Mouse (Mus musculus): Measurements from ENCODE around the gene Slc15a1. TPM values are rescaled to one million over a fixed set of nuclear protein-coding genes. Genes with fewer than 3 reads are reported as not detected.

The Slc15a1 gene
- total and polyA plus RNA-seq, 3 experiments: not detected

DNA sequence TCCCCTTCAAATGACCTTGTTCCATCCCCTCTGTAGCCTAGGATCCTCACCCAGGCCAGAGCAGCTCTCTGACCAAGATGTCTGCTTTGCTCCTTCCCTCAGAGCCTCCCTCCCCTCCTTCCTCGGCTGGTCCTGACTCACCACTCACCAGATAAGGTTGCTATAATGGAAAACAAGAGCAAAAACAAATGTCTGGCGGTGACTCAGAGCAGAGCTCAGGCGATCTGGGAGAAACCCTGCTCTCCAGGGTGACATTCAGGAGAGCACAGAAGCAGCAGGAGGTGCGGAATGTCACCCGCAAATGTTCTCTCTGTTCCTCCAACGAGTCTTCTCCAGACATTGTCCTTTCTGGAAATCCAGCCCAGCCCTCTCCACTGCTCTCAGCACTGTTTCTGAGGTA lies 69.3 kb downstream of the Slc15a1 start:
- WGBS: 21% methylated on average over 6 of the region's 6 CpGs
- Histone ChIP-seq H3K9ac (ENCODE audit: low read depth, low read length) (no peak overlapping the region), H3K4me3 (no peak overlapping the region), H3K79me2 (replicated peaks; ENCODE audit: control insufficient read depth, insufficient read depth, low read length) (no peaks in the 10 kb centered on the region), H3K4me1 (ENCODE audit: control insufficient read depth, insufficient read depth, low read length) (peaks cover 8% of the 10 kb centered on the region), H3K27ac (peak overlapping the region; percentile 77), H3K36me3 (ENCODE audit: control insufficient read depth, insufficient read depth, low read length) (no peaks in the 10 kb centered on the region), H3K27me3 (ENCODE audit: control insufficient read depth, insufficient read depth, low read length) (no peaks in the 10 kb centered on the region)
- TF ChIP-seq EP300 (IDR thresholded peaks at IDR 0.05; ENCODE audit: insufficient read depth, low read depth, low read length): peak; percentile 85
- peak; percentile 55 for TF ChIP-seq POLR2A (IDR thresholded peaks at IDR 0.05; ENCODE audit: insufficient read depth, low read depth, low read length)
- no peak for TF ChIP-seq CTCF (IDR thresholded peaks at IDR 0.05)
- DNase-seq: peak; percentile 43 to 71
- intact Hi-C loops (cut with DNase I): no loop called here

DNA sequence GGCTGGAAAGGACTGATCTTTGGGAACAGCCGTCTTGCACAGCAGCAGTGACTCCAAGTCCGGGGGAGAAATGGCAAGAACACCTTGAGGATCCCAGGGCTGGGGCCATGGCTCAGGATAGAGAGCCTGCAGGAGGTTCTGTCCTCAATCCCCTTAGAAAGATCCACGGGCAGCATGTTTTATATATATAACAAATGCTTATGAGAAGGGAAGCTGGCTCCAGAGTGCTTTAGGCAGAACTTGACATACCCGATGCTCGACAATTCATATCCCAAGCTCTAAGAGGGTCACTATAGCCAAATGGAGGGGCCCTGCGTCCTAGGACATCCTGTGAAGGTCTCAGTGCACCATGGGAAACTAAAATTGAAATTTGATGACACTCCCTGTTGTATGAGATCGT lies 73.8 kb downstream of the Slc15a1 start:
- Histone ChIP-seq H3K36me3 (ENCODE audit: control insufficient read depth, insufficient read depth, low read length) (no peaks in the 10 kb centered on the region), H3K27ac (no peak overlapping the region), H3K79me2 (replicated peaks; ENCODE audit: control insufficient read depth, insufficient read depth, low read length) (no peaks in the 10 kb centered on the region), H3K4me1 (ENCODE audit: control insufficient read depth, insufficient read depth, low read length) (peaks cover 2% of the 10 kb centered on the region; the same call in 1 of the 2 replicates), H3K27me3 (ENCODE audit: control insufficient read depth, insufficient read depth, low read length) (no peaks in the 10 kb centered on the region), H3K4me3 (no peak overlapping the region), H3K9ac (ENCODE audit: low read depth, low read length) (no peak overlapping the region)
- TF ChIP-seq POLR2A (IDR thresholded peaks at IDR 0.05; ENCODE audit: insufficient read depth, low read depth, low read length): no peak
- TF ChIP-seq CTCF (IDR thresholded peaks at IDR 0.05): no peak
- TF ChIP-seq EP300 (IDR thresholded peaks at IDR 0.05; ENCODE audit: insufficient read depth, low read depth, low read length): no peak
- intact Hi-C loops (cut with DNase I): no loop called here
- 86% methylated on average over 7 of the region's 7 CpGs for WGBS
- DNase-seq: no peak

GRCm38 (mm10) chr14:121429854-121430535 lies 75.1 kb downstream of the Slc15a1 start:
- WGBS: 75% methylated on average over 17 of the region's 17 CpGs

DNA sequence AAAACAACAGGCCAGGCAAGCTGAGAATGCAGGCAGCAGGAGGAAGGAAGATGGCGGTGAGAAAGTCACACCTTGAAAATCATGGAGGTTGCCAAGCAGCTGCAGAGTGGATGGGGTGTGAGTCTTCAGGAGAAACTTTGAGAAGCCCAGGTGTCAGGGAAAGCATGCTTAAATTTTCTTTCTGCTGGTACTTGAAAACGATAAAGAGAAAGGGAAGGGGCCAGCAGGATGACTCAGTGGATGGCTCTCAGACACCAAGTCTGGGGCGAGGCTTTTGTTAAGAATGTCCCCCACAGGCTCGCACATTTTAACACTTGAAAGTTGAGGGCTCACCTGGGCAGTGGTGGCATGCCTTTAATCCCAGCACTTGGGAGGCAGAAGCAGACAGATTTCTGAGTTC lies 76.9 kb downstream of the Slc15a1 start:
- no peak for DNase-seq
- peaks cover 4% of the 10 kb centered on the region for H3K4me1 ChIP-seq (ENCODE audit: control insufficient read depth, insufficient read depth, low read length)
- no peak overlapping the region for H3K9ac ChIP-seq (ENCODE audit: low read depth, low read length)
- H3K27ac ChIP-seq: no peak overlapping the region
- intact Hi-C loops (cut with DNase I): no loop called here
- H3K4me3 ChIP-seq: no peak overlapping the region
- no peaks in the 10 kb centered on the region; the same call in 1 of the 2 replicates for H3K36me3 ChIP-seq (ENCODE audit: control insufficient read depth, insufficient read depth, low read length)
- WGBS: 91% methylated on average over 4 of the region's 4 CpGs
- no peaks in the 10 kb centered on the region for H3K27me3 ChIP-seq (ENCODE audit: control insufficient read depth, insufficient read depth, low read length)
- no peaks in the 10 kb centered on the region for H3K79me2 ChIP-seq (replicated peaks; ENCODE audit: control insufficient read depth, insufficient read depth, low read length)
- TF ChIP-seq EP300 (IDR thresholded peaks at IDR 0.05; ENCODE audit: insufficient read depth, low read depth, low read length): no peak
- TF ChIP-seq CTCF (IDR thresholded peaks at IDR 0.05): no peak
- TF ChIP-seq POLR2A (IDR thresholded peaks at IDR 0.05; ENCODE audit: insufficient read depth, low read depth, low read length): no peak

More at GRCm38 (mm10) chr14:121429854-121430535, 75.1 kb downstream of the Slc15a1 start:
- Histone ChIP-seq H3K9ac (ENCODE audit: low read depth, low read length) (no peak overlapping the region), H3K79me2 (replicated peaks; ENCODE audit: control insufficient read depth, insufficient read depth, low read length) (no peaks in the 10 kb centered on the region), H3K4me1 (ENCODE audit: control insufficient read depth, insufficient read depth, low read length) (no peaks in the 10 kb centered on the region), H3K27ac (no peak overlapping the region), H3K4me3 (no peak overlapping the region), H3K27me3 (ENCODE audit: control insufficient read depth, insufficient read depth, low read length) (no peaks in the 10 kb centered on the region), H3K36me3 (ENCODE audit: control insufficient read depth, insufficient read depth, low read length) (no peaks in the 10 kb centered on the region)
- intact Hi-C loops (cut with DNase I): no loop called here
- DNase-seq: no peak
- no peak for TF ChIP-seq CTCF (IDR thresholded peaks at IDR 0.05)

GRCm38 (mm10) chr14:121426743-121427142 lies 78.3 kb downstream of the Slc15a1 start:
- no peak for DNase-seq
- no peak overlapping the region for H3K4me3 ChIP-seq
- TF ChIP-seq CTCF (IDR thresholded peaks at IDR 0.05) (peak; percentile 74), EP300 (IDR thresholded peaks at IDR 0.05; ENCODE audit: insufficient read depth, low read depth, low read length) (no peak)
- no peaks in the 10 kb centered on the region for H3K79me2 ChIP-seq (replicated peaks; ENCODE audit: control insufficient read depth, insufficient read depth, low read length)
- peaks cover 13% of the 10 kb centered on the region for H3K4me1 ChIP-seq (ENCODE audit: control insufficient read depth, insufficient read depth, low read length)
- H3K36me3 ChIP-seq (ENCODE audit: control insufficient read depth, insufficient read depth, low read length): peaks cover 8% of the 10 kb centered on the region
- no peaks in the 10 kb centered on the region for H3K27me3 ChIP-seq (ENCODE audit: control insufficient read depth, insufficient read depth, low read length)
- H3K9ac ChIP-seq (ENCODE audit: low read depth, low read length): no peak overlapping the region
- intact Hi-C loops (cut with DNase I): no loop called here
- no peak overlapping the region for H3K27ac ChIP-seq

DNA sequence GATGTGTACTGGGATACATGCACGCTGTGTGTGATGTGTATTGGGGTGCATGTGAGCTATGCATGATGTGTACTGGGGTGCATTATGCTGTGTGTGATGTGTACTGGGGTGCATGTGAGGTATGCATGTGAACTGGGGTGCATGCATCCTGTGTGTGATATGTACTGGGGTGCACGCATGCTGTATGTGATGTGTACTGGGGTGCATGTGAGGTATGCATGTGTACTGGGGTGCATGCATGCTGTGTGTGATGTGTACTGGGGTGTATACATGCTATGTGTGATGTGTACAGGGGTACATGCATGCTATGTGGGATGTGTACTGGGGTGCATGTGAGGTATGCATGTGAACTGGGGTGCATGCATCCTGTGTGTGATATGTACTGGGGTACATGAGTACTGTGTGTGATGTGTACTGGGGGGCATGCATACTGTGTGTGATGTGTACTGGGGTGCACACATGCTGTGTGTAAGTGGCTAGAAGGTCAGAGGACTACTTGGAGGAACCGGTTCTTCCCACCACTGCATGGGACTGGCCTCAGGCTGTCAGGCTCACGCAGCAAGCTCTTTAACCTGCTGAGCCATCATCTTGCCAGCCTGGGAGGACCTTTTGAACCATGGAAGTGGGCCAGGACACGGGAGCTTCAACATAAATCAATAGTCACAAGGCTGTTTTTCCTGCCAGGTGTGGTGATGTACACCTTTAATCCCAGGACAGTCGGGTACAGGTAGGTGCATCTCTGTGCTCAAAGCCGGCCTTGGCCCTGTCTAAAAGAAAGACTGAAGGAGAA lies 79.9 kb downstream of the Slc15a1 start:
- Histone ChIP-seq H3K4me1 (ENCODE audit: control insufficient read depth, insufficient read depth, low read length) (peaks cover 13% of the 10 kb centered on the region), H3K36me3 (ENCODE audit: control insufficient read depth, insufficient read depth, low read length) (peaks cover 11% of the 10 kb centered on the region), H3K9ac (ENCODE audit: low read depth, low read length) (no peak overlapping the region), H3K79me2 (replicated peaks; ENCODE audit: control insufficient read depth, insufficient read depth, low read length) (no peaks in the 10 kb centered on the region), H3K27me3 (ENCODE audit: control insufficient read depth, insufficient read depth, low read length) (no peaks in the 10 kb centered on the region), H3K4me3 (no peak overlapping the region), H3K27ac (no peak overlapping the region)
- intact Hi-C loops (cut with DNase I): no loop called here
- DNase-seq: no peak
- TF ChIP-seq EP300 (IDR thresholded peaks at IDR 0.05; ENCODE audit: insufficient read depth, low read depth, low read length) (no peak), POLR2A (IDR thresholded peaks at IDR 0.05; ENCODE audit: insufficient read depth, low read depth, low read length) (no peak), CTCF (IDR thresholded peaks at IDR 0.05) (no peak)
- 85% methylated on average over 7 of the region's 7 CpGs for WGBS

Measured in heart, adult 2 months (tissue).